Mouse (Mus musculus) thymus, postnatal 0 days (tissue): ENCODE measurements around the gene AC131692.1. TPM values are rescaled to one million over a fixed set of nuclear protein-coding genes. Genes with fewer than 3 reads are reported as not detected.
A peak's percentile ranks its signal among the peaks of the same experiment; 100 is the strongest.
"Not testable (repeated sequence)": the region's sequence is repeated elsewhere in the genome, so short reads cannot be mapped to it uniquely, and the experiment has no call there.

Experiments used
- DNase-seq: peaks from one replicate; pipeline ENCODE4 v3.0.0-alpha.2; 2015; ENCODE audit warnings: low spot score
- polyA plus RNA-seq: library from polyadenylated mRNA; unstranded; fragments of >200 nt; fragmentation: Nextera tagmentation; extraction: Ambion mirVana; gene quantifications from 2 replicates; pipeline ENCODE4 v1.2.1, GENCODE M21; 2015

Gene AC131692.1
- polyA plus RNA-seq, 1 experiment from 2014 or later: not detected

- peak; percentile 6 for DNase-seq
Measured at GRCm38 (mm10) chr19:6117346-6117985, 23.2 kb downstream of the AC131692.1 start.

GRCm38 (mm10) chr19:6117986-6118676, 23.9 kb downstream of the AC131692.1 start, which contains the start of gene Sac3d1:
Sac3d1 (minus strand) TSS chr19:6118650.
- DNase-seq: peak; percentile 93

GRCm38 (mm10) chr19:6118677-6119185, 24.5 kb downstream of the AC131692.1 start:
- no peak for DNase-seq

- no peak for DNase-seq
Measured at GRCm38 (mm10) chr19:6121761-6122160, 27.5 kb downstream of the AC131692.1 start.

- no peak for DNase-seq
Measured at GRCm38 (mm10) chr19:6123330-6123729, 29.1 kb downstream of the AC131692.1 start.

GRCm38 (mm10) chr19:6124898-6125297, 30.7 kb downstream of the AC131692.1 start:
- no peak for DNase-seq

GRCm38 (mm10) chr19:6126289-6126688, 32.1 kb downstream of the AC131692.1 start:
- peak; percentile 73 for DNase-seq

- DNase-seq: no peak
Measured at GRCm38 (mm10) chr19:6126789-6127580, 32.8 kb downstream of the AC131692.1 start.

GRCm38 (mm10) chr19:6127760-6128341, 33.6 kb downstream of the AC131692.1 start, which contains the start of gene Snx15:
Snx15 (minus strand) TSS chr19:6128304.
- DNase-seq: peak; percentile 99

- not testable (repeated sequence) for DNase-seq
Measured at GRCm38 (mm10) chr19:6130414-6131128, 36.4 kb downstream of the AC131692.1 start.

GRCm38 (mm10) chr19:6132171-6132827, 38.1 kb downstream of the AC131692.1 start:
- no peak for DNase-seq

- not testable (repeated sequence) for DNase-seq
Measured at GRCm38 (mm10) chr19:6133197-6133596, 39.0 kb downstream of the AC131692.1 start.

GRCm38 (mm10) chr19:6136397-6136796, 42.2 kb downstream of the AC131692.1 start:
- DNase-seq: no peak

- DNase-seq: no peak
Measured at GRCm38 (mm10) chr19:6139701-6140100, 45.5 kb downstream of the AC131692.1 start.

- no peak for DNase-seq
Measured at GRCm38 (mm10) chr19:6140374-6140677, 46.1 kb downstream of the AC131692.1 start.

GRCm38 (mm10) chr19:6140678-6141393, 46.6 kb downstream of the AC131692.1 start, which contains the start of gene Batf2:
Batf2 (plus strand) TSS chr19:6140983.
- DNase-seq: peak; percentile 98

GRCm38 (mm10) chr19:6141394-6141749, 47.2 kb downstream of the AC131692.1 start, which contains the start of gene Arl2:
Arl2 (minus strand) TSS chr19:6141548.
- DNase-seq: peak; percentile 91

- no peak for DNase-seq
Measured at GRCm38 (mm10) chr19:6144842-6145241, 50.6 kb downstream of the AC131692.1 start.
